Mouse (Mus musculus): ENCODE results near the gene Olfr1214. TPM values are rescaled to one million over a fixed set of nuclear protein-coding genes. Genes with fewer than 3 reads are reported as not detected.
"Not testable (repeated sequence)": the region's sequence is repeated elsewhere in the genome, so short reads cannot be mapped to it uniquely, and the experiment has no call there.

The Olfr1214 gene
- total RNA-seq (2014; rRNA removed) = not detected in 2 replicates
- not detected in 2 replicates for polyA plus RNA-seq (2012; rRNA removed)

GRCm38 (mm10) chr2:88992553-88992952 is at the start of gene Olfr1214:
TSS of gene Olfr1214 (minus strand) at chr2:88992653.
- Histone ChIP-seq H3K27ac (replicated peaks; ENCODE audit: insufficient read depth, low read depth, low read length) (no peak within 1 kb of the TSS), H3K4me1 (ENCODE audit: control insufficient read depth, insufficient read depth, low read length) (no peaks in the 10 kb centered on the region)
- 76% methylated on average over 1 of the region's 1 CpGs for WGBS

DNA sequence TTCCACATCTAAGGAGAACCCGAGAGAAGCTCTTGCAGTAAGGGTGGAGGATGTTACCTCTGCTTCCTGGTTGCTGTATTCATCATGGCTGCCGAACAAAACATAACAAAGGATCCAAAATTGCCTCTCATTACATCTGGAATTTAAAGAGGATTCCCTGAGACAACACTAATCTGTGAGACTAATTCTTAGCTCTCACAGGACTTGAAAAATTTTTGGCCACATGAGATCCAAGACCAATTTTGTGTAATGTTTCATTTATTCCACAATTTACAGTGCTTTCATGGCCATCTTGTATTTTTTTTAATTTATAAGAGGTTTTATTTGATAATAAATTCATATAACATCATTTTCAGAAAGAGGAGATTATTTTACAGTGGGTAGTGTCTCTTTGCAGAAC is 39.5 kb upstream of the Olfr1214 start, which contains the start of gene Olfr1217:
TSS of gene Olfr1217 (minus strand) at position 101 of the 400 bp plus-strand sequence.
- Histone ChIP-seq H3K9ac (ENCODE audit: low read depth, low read length) (no peak within 1 kb of the TSS), H3K36me3 (ENCODE audit: control insufficient read depth, insufficient read depth, low read length) (no peaks in the 10 kb centered on the region), H3K27ac (replicated peaks; ENCODE audit: insufficient read depth, low read depth, low read length) (no peak within 1 kb of the TSS), H3K27me3 (ENCODE audit: control insufficient read depth, insufficient read depth, low read length) (no peaks in the 10 kb centered on the region), H3K79me2 (ENCODE audit: control insufficient read depth, insufficient read depth, low read length) (no peaks in the 10 kb centered on the region), H3K4me3 (ENCODE audit: insufficient read depth, low read depth, low read length) (no peak within 1 kb of the TSS), H3K4me1 (ENCODE audit: control insufficient read depth, insufficient read depth, low read length) (no peaks in the 10 kb centered on the region)
- TF ChIP-seq POLR2A (IDR thresholded peaks at IDR 0.05; ENCODE audit: extremely low read depth, insufficient read depth, low read length) = no peak
- no peak for TF ChIP-seq CTCF (IDR thresholded peaks at IDR 0.05; ENCODE audit: low read depth, low read length)
- 48% methylated on average over 2 of the region's 2 CpGs for WGBS
- DNase-seq (ENCODE audit: extremely low read depth, low read depth, low spot score) = no peak

More at GRCm38 (mm10) chr2:88992553-88992952, at the start of gene Olfr1214:
- no peak within 1 kb of the TSS for H3K4me3 ChIP-seq (ENCODE audit: insufficient read depth, low read depth, low read length)
- H3K36me3 ChIP-seq (ENCODE audit: control insufficient read depth, insufficient read depth, low read length) = no peaks in the 10 kb centered on the region
- H3K27me3 ChIP-seq (ENCODE audit: control insufficient read depth, insufficient read depth, low read length) = no peaks in the 10 kb centered on the region
- H3K79me2 ChIP-seq (ENCODE audit: control insufficient read depth, insufficient read depth, low read length) = no peaks in the 10 kb centered on the region
- TF ChIP-seq CTCF (IDR thresholded peaks at IDR 0.05; ENCODE audit: low read depth, low read length) (no peak), POLR2A (IDR thresholded peaks at IDR 0.05; ENCODE audit: extremely low read depth, insufficient read depth, low read length) (no peak)
- DNase-seq (ENCODE audit: extremely low read depth, low read depth, low spot score) = no peak
- H3K9ac ChIP-seq (ENCODE audit: low read depth, low read length) = no peak within 1 kb of the TSS

DNA sequence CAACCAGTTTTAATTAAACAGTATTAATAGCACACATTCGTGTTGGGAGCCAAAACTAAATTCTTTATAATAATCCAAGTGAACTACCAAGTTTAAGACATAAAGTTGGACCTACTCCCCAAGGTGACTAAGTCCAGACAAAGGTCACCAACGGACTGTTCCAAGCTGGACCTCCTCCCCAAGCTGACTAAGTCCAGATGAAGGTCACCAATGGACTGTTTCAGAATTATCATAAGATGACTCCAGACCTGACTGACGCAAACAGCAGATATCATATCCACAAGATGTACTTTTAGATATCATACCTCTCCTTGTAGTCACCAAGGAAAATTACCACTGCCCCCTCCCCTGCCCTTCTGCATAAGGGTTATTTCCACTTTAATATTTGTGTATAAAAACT is 29.0 kb upstream of the Olfr1214 start:
- WGBS = 61% methylated on average over 3 of the region's 3 CpGs
- H3K4me1 ChIP-seq (ENCODE audit: control insufficient read depth, insufficient read depth, low read length); H3K27ac ChIP-seq (replicated peaks; ENCODE audit: insufficient read depth, low read depth, low read length); H3K4me3 ChIP-seq (ENCODE audit: insufficient read depth, low read depth, low read length); H3K9ac ChIP-seq (ENCODE audit: low read depth, low read length); DNase-seq (ENCODE audit: extremely low read depth, low read depth, low spot score); H3K27me3 ChIP-seq (ENCODE audit: control insufficient read depth, insufficient read depth, low read length); H3K36me3 ChIP-seq (ENCODE audit: control insufficient read depth, insufficient read depth, low read length); H3K79me2 ChIP-seq (ENCODE audit: control insufficient read depth, insufficient read depth, low read length): not testable (repeated sequence)

DNA sequence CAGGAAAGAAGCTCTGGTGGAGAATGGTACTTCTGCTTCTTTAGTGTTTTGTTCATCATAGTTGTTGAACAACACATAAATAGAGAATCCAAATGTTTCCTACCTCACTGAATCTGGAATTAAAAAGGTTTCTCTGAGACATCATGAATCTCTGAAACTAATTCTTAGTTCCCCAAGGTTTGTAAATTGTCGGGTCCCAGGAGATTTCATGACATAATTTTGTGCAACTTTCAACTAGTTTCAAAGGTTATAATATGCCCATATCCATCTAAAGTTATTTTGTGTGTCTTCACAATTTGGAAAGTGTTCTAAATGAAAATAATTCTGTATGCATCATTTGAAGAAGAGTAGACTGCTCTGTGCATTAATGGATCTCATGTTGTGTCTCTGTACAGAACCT is 25.8 kb upstream of the Olfr1214 start, which contains the start of gene Olfr1216:
TSS of gene Olfr1216 (minus strand) at position 101 of the 400 bp plus-strand sequence.
- 59% methylated on average over 1 of the region's 1 CpGs for WGBS
- H3K4me3 ChIP-seq (ENCODE audit: insufficient read depth, low read depth, low read length) = no peak within 1 kb of the TSS
- H3K4me1 ChIP-seq (ENCODE audit: control insufficient read depth, insufficient read depth, low read length) = no peaks in the 10 kb centered on the region
- H3K9ac ChIP-seq (ENCODE audit: low read depth, low read length) = no peak within 1 kb of the TSS
- H3K27me3 ChIP-seq (ENCODE audit: control insufficient read depth, insufficient read depth, low read length) = no peaks in the 10 kb centered on the region
- DNase-seq (ENCODE audit: extremely low read depth, low read depth, low spot score) = no peak
- H3K27ac ChIP-seq (replicated peaks; ENCODE audit: insufficient read depth, low read depth, low read length) = no peak within 1 kb of the TSS
- TF ChIP-seq CTCF (IDR thresholded peaks at IDR 0.05; ENCODE audit: low read depth, low read length) (no peak), POLR2A (IDR thresholded peaks at IDR 0.05; ENCODE audit: extremely low read depth, insufficient read depth, low read length) (no peak)
- no peaks in the 10 kb centered on the region for H3K36me3 ChIP-seq (ENCODE audit: control insufficient read depth, insufficient read depth, low read length)
- no peaks in the 10 kb centered on the region for H3K79me2 ChIP-seq (ENCODE audit: control insufficient read depth, insufficient read depth, low read length)

- no peak within 1 kb of the TSS for H3K27ac ChIP-seq (replicated peaks; ENCODE audit: insufficient read depth, low read depth, low read length)
- no peak within 1 kb of the TSS for H3K9ac ChIP-seq (ENCODE audit: low read depth, low read length)
- WGBS = 46% methylated on average over 2 of the region's 2 CpGs
- TF ChIP-seq CTCF (IDR thresholded peaks at IDR 0.05; ENCODE audit: low read depth, low read length) = no peak
- TF ChIP-seq POLR2A (IDR thresholded peaks at IDR 0.05; ENCODE audit: extremely low read depth, insufficient read depth, low read length) = no peak
- no peaks in the 10 kb centered on the region for H3K79me2 ChIP-seq (ENCODE audit: control insufficient read depth, insufficient read depth, low read length)
- no peaks in the 10 kb centered on the region for H3K27me3 ChIP-seq (ENCODE audit: control insufficient read depth, insufficient read depth, low read length)
- no peaks in the 10 kb centered on the region for H3K36me3 ChIP-seq (ENCODE audit: control insufficient read depth, insufficient read depth, low read length)
- H3K4me3 ChIP-seq (ENCODE audit: insufficient read depth, low read depth, low read length) = no peak within 1 kb of the TSS
- DNase-seq (ENCODE audit: extremely low read depth, low read depth, low spot score) = no peak
- H3K4me1 ChIP-seq (ENCODE audit: control insufficient read depth, insufficient read depth, low read length) = no peaks in the 10 kb centered on the region
Measured at GRCm38 (mm10) chr2:89006873-89007272, 14.4 kb upstream of the Olfr1214 start, which contains the start of gene Olfr1215. TSS of gene Olfr1215 (minus strand) at chr2:89006973.

- Histone ChIP-seq H3K9ac (ENCODE audit: low read depth, low read length) (no peak within 1 kb of the TSS), H3K4me3 (ENCODE audit: insufficient read depth, low read depth, low read length) (no peak within 1 kb of the TSS), H3K27ac (replicated peaks; ENCODE audit: insufficient read depth, low read depth, low read length) (no peak within 1 kb of the TSS), H3K36me3 (ENCODE audit: control insufficient read depth, insufficient read depth, low read length) (no peaks in the 10 kb centered on the region), H3K79me2 (ENCODE audit: control insufficient read depth, insufficient read depth, low read length) (no peaks in the 10 kb centered on the region), H3K27me3 (ENCODE audit: control insufficient read depth, insufficient read depth, low read length) (no peaks in the 10 kb centered on the region), H3K4me1 (ENCODE audit: control insufficient read depth, insufficient read depth, low read length) (no peaks in the 10 kb centered on the region)
- TF ChIP-seq CTCF (IDR thresholded peaks at IDR 0.05; ENCODE audit: low read depth, low read length) (no peak), POLR2A (IDR thresholded peaks at IDR 0.05; ENCODE audit: extremely low read depth, insufficient read depth, low read length) (no peak)
- DNase-seq (ENCODE audit: extremely low read depth, low read depth, low spot score) = no peak
- WGBS = 75% methylated on average over 1 of the region's 1 CpGs
Measured at GRCm38 (mm10) chr2:88980181-88980580, 12.3 kb downstream of the Olfr1214 start, which contains the start of gene Gm13762. TSS of gene Gm13762 (minus strand) at chr2:88980281.

All from liver, adult 2 months (tissue).